Mouse (Mus musculus) gastrocnemius, postnatal 14 days (tissue): ENCODE data around the gene Pdxk. TPM values are rescaled to one million over a fixed set of nuclear protein-coding genes. Genes with fewer than 3 reads are reported as not detected.

ENCODE experiments used
- DNase-seq: peaks from one replicate; pipeline ENCODE4 v3.0.0; 2021; ENCODE audit warnings: mixed read lengths
- intact Hi-C: fragments of 180-260 bp; cut with DNase I; formaldehyde crosslinking; loops from one replicate; pipeline ENCODE4 v1.15.1; 2025; ENCODE audit warnings: low total_unique reads
- microRNA-seq, 2 experiments: library from miRNA; unstranded; fragments of <30 nt; microRNA quantifications; one replicate each; pipeline ENCODE4 v1.2.0; 2021
- total RNA-seq, 2 experiments: library from RNA; stranded (reverse); gene quantifications; 2 replicates each; pipeline ENCODE4 v1.2.3; 2021

Gene Pdxk
- total RNA-seq, 2 experiments from 2014 or later, result 4.8 to 6.2 TPM

DNA sequence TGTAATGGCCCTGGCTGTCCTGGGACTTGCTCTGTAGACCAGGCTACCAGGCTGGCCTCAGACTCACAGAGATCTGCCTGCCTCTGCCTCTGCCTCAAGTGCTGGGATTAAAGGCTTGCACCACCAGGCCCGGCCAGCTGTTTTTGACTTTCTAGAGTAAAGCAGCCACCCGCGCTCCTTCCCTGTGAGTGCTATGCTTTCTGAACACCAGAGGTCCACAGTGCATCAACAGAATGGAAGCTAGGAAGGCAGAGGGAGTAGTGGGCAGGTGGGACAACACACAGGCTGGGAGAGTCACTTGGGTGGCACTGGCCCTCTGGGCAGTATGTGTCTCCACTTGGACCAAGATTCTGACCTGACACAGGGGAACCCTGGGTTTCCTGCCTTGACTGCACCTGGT is 69.4 kb downstream of the Pdxk start:
- no peak for DNase-seq
- intact Hi-C loops, result no loop called here

DNA sequence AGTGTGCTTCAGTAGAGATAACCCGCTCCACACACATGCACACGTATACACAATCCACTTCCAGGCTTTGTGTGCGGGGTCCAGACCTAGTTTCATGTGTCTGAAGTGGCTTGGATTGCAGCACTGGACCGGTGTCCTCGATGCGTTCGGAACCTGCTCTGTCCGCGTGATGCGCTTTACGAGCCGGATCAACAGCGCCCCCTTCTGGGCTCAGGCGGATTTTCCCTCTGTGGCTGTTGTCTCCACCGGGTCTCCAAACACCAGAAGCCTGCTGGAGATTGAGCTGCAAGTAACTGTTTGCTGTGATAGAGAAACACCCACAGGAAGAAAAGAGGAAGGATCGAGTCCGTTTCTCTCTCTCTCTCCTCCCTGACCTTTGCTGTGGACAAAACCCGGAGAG is 72.7 kb downstream of the Pdxk start:
- intact Hi-C loops, result loop anchor here (2.0 kb wide), 1 partner anchor 111 kb away; no protein-coding TSS in a partner anchor
- peak; percentile 80 for DNase-seq

DNA sequence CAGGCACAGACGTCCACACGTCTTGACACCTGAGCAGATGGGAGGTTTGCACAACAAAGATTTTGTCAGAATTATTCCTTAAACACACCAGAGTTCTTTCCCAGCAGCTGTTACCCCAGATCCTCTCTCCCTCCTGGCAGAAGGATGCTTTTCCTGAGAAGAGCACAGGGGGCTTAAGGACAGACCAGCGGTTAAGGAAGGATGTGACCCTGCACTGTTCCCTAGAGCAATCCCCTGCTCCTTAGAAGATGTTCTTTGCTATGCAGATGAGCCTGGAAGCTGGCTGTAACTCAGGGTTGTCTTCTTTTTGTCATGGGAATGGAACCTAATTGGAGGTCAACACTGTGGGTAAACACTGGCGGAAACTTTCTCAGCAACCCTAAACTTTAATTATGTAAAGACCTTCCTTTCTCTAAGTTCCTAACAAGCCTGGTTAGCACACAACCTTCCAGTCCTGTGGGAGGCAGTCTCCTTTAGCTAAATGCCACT is 73.7 kb downstream of the Pdxk start:
- intact Hi-C loops, result loop anchor here (2.0 kb wide), 1 partner anchor 68 kb away; no protein-coding TSS in a partner anchor
- no peak for DNase-seq

DNA sequence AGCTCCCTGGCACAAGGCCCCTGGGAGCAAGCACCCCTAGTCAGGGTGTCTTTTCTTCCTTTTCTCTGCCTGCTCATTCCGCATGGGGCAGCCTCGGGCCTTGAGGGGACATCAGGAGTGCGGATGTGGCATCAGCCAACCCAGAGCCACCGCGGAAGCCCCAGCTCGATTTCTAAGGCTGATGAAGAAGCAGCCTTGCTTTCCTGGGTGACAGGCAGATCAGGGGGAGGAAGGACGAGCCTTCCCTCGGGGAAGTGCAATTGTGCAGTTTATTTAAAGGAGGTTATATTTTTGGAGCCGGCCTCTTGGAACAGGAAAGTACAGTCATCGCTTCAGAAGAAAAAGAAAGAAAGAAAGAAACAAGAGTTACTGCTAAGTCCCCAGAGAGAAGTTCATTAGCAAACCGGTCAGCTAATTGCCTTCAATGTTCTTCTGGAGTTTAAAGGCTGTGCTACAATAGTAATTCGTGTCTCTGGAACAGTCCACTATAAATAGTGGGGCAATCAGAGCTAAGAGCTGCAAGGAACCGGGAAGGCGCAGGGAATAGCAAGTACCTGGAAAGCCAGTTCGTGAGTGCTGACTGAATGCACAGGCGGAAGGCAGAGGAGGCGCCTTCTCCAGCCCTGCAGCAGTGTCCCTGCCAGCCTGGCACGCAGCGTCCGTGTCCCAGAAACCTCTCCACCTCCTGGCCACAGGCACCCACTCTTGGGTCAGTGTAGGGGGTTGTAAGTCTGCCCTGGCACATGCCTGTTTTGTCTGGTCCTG is 76.4 kb downstream of the Pdxk start:
- DNase-seq, result no peak
- intact Hi-C loops, result loop anchor here (10.0 kb wide), 1 partner anchor 184 kb away; no protein-coding TSS in a partner anchor

Small RNA genes lying within 50 kb of the gene (microRNA-seq; reads per million reads assigned to microRNA genes)
- gene Mir6410 (0 reads per million in 2 experiments), gene Mir6907 (0 reads per million in 2 experiments), gene Mir6908 (0 reads per million in 2 experiments)

Other genes starting within 250 kb of the Pdxk start
- 10 to 100 TPM; 30.3 to 31.7 TPM for gene Trappc10, start 220.3 kb downstream of the Pdxk start, total RNA-seq
- 100 to 1,000 TPM; 160 to 164 TPM for gene Agpat3, start 112.5 kb downstream of the Pdxk start, total RNA-seq
- 10 to 100 TPM; 70.5 to 73.9 TPM for gene Rrp1, start 51.9 kb downstream of the Pdxk start, total RNA-seq
- 10 to 100 TPM; 18.5 to 21.2 TPM for gene Cstb, start 39.3 kb downstream of the Pdxk start, total RNA-seq
- gene Olfr1358, start 52.5 kb upstream of the Pdxk start, total RNA-seq, result not detected
- 10 to 100 TPM; 14.7 to 16.4 TPM for gene Ilvbl, start 109.4 kb upstream of the Pdxk start, total RNA-seq
- 1 to 10 TPM; 6.6 to 7.0 TPM for gene Syde1, start 127.0 kb upstream of the Pdxk start, total RNA-seq
- gene Olfr1357, start 153.1 kb upstream of the Pdxk start, total RNA-seq, result not detected